Mouse (Mus musculus) gastrocnemius, adult 2 months (tissue): ENCODE data around the gene Olfr1415. TPM values are rescaled to one million over a fixed set of nuclear protein-coding genes. Genes with fewer than 3 reads are reported as not detected.

Experiments
- DNase-seq: peaks from one replicate; pipeline ENCODE4 v3.0.0; 2022
- H3K27ac ChIP-seq: fragments of 200-600 bp; 2 replicates; pipeline ENCODE4 v1.8.1; 2022; ENCODE audit warnings: mild to moderate bottlenecking
- H3K4me3 ChIP-seq: fragments of 200-600 bp; 2 replicates; pipeline ENCODE4 v1.8.1; 2022; ENCODE audit warnings: mild to moderate bottlenecking, moderate library complexity
- CTCF ChIP-seq: fragments of 200-600 bp; IDR thresholded peaks from 2 replicates; pipeline ENCODE4 v1.8.1; 2022; ENCODE audit warnings: antibody characterized with exemption, mild to moderate bottlenecking, moderate library complexity
- intact Hi-C: fragments of 180-260 bp; cut with DNase I; formaldehyde crosslinking; loops from one replicate; pipeline ENCODE4 v1.15.1; 2025
- microRNA-seq: library from miRNA; unstranded; fragments of <30 nt; microRNA quantifications from one replicate; pipeline ENCODE4 v1.2.0, GENCODE M21; 2021
- total RNA-seq, 2 experiments: library from RNA; stranded (reverse); gene quantifications; 2 replicates each; pipeline ENCODE4 v1.2.3; 2021

Olfr1415 gene
- total RNA-seq, 2 experiments from 2014 or later: not detected

GRCm38 (mm10) chr1:92458416-92458815 is 37.5 kb downstream of the Olfr1415 start:
- no peak for DNase-seq
- intact Hi-C loops: loop anchor here (10.0 kb wide), 2 partner anchors 194 to 284 kb away; no protein-coding TSS in a partner anchor
- H3K27ac ChIP-seq: no peak overlapping the region
- H3K4me3 ChIP-seq: no peak overlapping the region
- no peak for TF ChIP-seq CTCF

GRCm38 (mm10) chr1:92457758-92458157 is 38.1 kb downstream of the Olfr1415 start:
- Histone ChIP-seq H3K4me3 (no peak overlapping the region), H3K27ac (no peak overlapping the region)
- no peak for DNase-seq
- no peak for TF ChIP-seq CTCF
- intact Hi-C loops: loop anchor here (10.0 kb wide), 2 partner anchors 193 to 283 kb away; no protein-coding TSS in a partner anchor

GRCm38 (mm10) chr1:92453751-92454445 is 42.0 kb downstream of the Olfr1415 start:
- no peak for DNase-seq
- Histone ChIP-seq H3K27ac (no peak overlapping the region), H3K4me3 (no peak overlapping the region)
- TF ChIP-seq CTCF: peak; percentile 76
- intact Hi-C loops: loop anchor here (2.0 to 10.0 kb wide), 4 partner anchors 189 to 542 kb away; no protein-coding TSS in a partner anchor

GRCm38 (mm10) chr1:92448293-92448692 is 47.6 kb downstream of the Olfr1415 start:
- peak; percentile 36 for DNase-seq
- intact Hi-C loops: no loop called here
- no peak for TF ChIP-seq CTCF
- Histone ChIP-seq H3K27ac (no peak overlapping the region), H3K4me3 (no peak overlapping the region)

GRCm38 (mm10) chr1:92441453-92442063 is 54.3 kb downstream of the Olfr1415 start:
- no peak for TF ChIP-seq CTCF
- H3K4me3 ChIP-seq: no peak overlapping the region
- DNase-seq: no peak
- no peak overlapping the region for H3K27ac ChIP-seq
- intact Hi-C loops: no loop called here

GRCm38 (mm10) chr1:92440066-92440750 is 55.7 kb downstream of the Olfr1415 start:
- TF ChIP-seq CTCF: no peak
- Histone ChIP-seq H3K27ac (no peak overlapping the region), H3K4me3 (no peak overlapping the region)
- intact Hi-C loops: no loop called here
- DNase-seq: no peak

Small RNAs within 50 kb of the gene (microRNA-seq; reads per million reads assigned to microRNA genes)
- 4.3 reads per million for gene Mir6900

Other genes starting within 250 kb of the Olfr1415 start
- 100 to 1,000 TPM; 416 to 545 TPM for gene Ndufa10, start 22.2 kb downstream of the Olfr1415 start, total RNA-seq
- gene Olfr1416, start 11.0 kb downstream of the Olfr1415 start, total RNA-seq: not detected
- gene Olfr1414, start 22.6 kb upstream of the Olfr1415 start, total RNA-seq: not detected
- not detected for gene Olfr1413, start 75.2 kb upstream of the Olfr1415 start, total RNA-seq
- gene Olfr1412, start 89.7 kb upstream of the Olfr1415 start, total RNA-seq: not detected
- not detected for gene Olfr1411, start 98.3 kb upstream of the Olfr1415 start, total RNA-seq
- gene Olfr1410, start 109.7 kb upstream of the Olfr1415 start, total RNA-seq: not detected
- gene Olfr12, start 121.7 kb upstream of the Olfr1415 start, total RNA-seq: not detected
- 100 to 1,000 TPM; 171 to 192 TPM for gene Cops9, start 145.9 kb upstream of the Olfr1415 start, total RNA-seq
- not detected for gene Otos, start 152.7 kb upstream of the Olfr1415 start, total RNA-seq